Mouse (Mus musculus): ENCODE measurements around the gene Gdap1l1. TPM values are rescaled to one million over a fixed set of nuclear protein-coding genes. Genes with fewer than 3 reads are reported as not detected.
A peak's percentile ranks its signal among the peaks of the same experiment; 100 is the strongest.

Gene Gdap1l1
- polyA plus RNA-seq, 1 experiment: not detected

GRCm38 (mm10) chr2:163417830-163418229 lies 20.4 kb upstream of the Gdap1l1 start:
- no peak for TF ChIP-seq POLR2A (IDR thresholded peaks at IDR 0.05; ENCODE audit: borderline replicate concordance, control insufficient read depth, low read depth, low read length)
- no peak for TF ChIP-seq CTCF (IDR thresholded peaks at IDR 0.05; ENCODE audit: control insufficient read depth, insufficient read depth, low read length)
- H3K27ac ChIP-seq (ENCODE audit: control insufficient read depth, insufficient read depth, low read depth, low read length, poor library complexity): no peak overlapping the region

GRCm38 (mm10) chr2:163418841-163419345 lies 19.4 kb upstream of the Gdap1l1 start:
- under 1% methylated on average over 49 of the region's 50 CpGs for WGBS
- Histone ChIP-seq H3K4me1 (ENCODE audit: control insufficient read depth, insufficient read depth, low read length) (peaks cover 3% of the 10 kb centered on the region; the same call in 1 of the 2 replicates), H3K27ac (ENCODE audit: control insufficient read depth, insufficient read depth, low read depth, low read length, poor library complexity) (peak overlapping the region; percentile 96), H3K4me3 (replicated peaks; ENCODE audit: control insufficient read depth, low read depth, low read length) (peak overlapping the region; percentile 75)
- TF ChIP-seq CTCF (IDR thresholded peaks at IDR 0.05; ENCODE audit: control insufficient read depth, insufficient read depth, low read length) (no peak), POLR2A (IDR thresholded peaks at IDR 0.05; ENCODE audit: borderline replicate concordance, control insufficient read depth, low read depth, low read length) (no peak)

More at GRCm38 (mm10) chr2:163417830-163418229, 20.4 kb upstream of the Gdap1l1 start:
- peak overlapping the region; percentile 49 for H3K4me3 ChIP-seq (replicated peaks; ENCODE audit: control insufficient read depth, low read depth, low read length)
- H3K4me1 ChIP-seq (ENCODE audit: control insufficient read depth, insufficient read depth, low read length): peaks cover 3% of the 10 kb centered on the region; the same call in 1 of the 2 replicates

- under 1% methylated on average over 64 of the region's 71 CpGs for WGBS
- peak overlapping the region; percentile 85 for H3K4me3 ChIP-seq (replicated peaks; ENCODE audit: control insufficient read depth, low read depth, low read length)
Measured at GRCm38 (mm10) chr2:163419346-163420045, 18.8 kb upstream of the Gdap1l1 start.

GRCm38 (mm10) chr2:163420366-163420886 lies 17.9 kb upstream of the Gdap1l1 start:
- 8% methylated on average over 10 of the region's 10 CpGs for WGBS
- H3K4me1 ChIP-seq (ENCODE audit: control insufficient read depth, insufficient read depth, low read length): peaks cover 3% of the 10 kb centered on the region; the same call in 1 of the 2 replicates

More at GRCm38 (mm10) chr2:163419346-163420045, 18.8 kb upstream of the Gdap1l1 start:
- TF ChIP-seq POLR2A (IDR thresholded peaks at IDR 0.05; ENCODE audit: borderline replicate concordance, control insufficient read depth, low read depth, low read length): peak; percentile 74; the same call in 1 of the 2 replicates
- TF ChIP-seq CTCF (IDR thresholded peaks at IDR 0.05; ENCODE audit: control insufficient read depth, insufficient read depth, low read length): peak; percentile 23; the same call in 1 of the 2 replicates
- H3K27ac ChIP-seq (ENCODE audit: control insufficient read depth, insufficient read depth, low read depth, low read length, poor library complexity): peak overlapping the region; percentile 96
- H3K4me1 ChIP-seq (ENCODE audit: control insufficient read depth, insufficient read depth, low read length): peaks cover 3% of the 10 kb centered on the region; the same call in 1 of the 2 replicates

GRCm38 (mm10) chr2:163422895-163423660 lies 15.2 kb upstream of the Gdap1l1 start:
- 21% methylated on average over 9 of the region's 9 CpGs for WGBS
- TF ChIP-seq CTCF (IDR thresholded peaks at IDR 0.05; ENCODE audit: control insufficient read depth, insufficient read depth, low read length) (no peak), POLR2A (IDR thresholded peaks at IDR 0.05; ENCODE audit: borderline replicate concordance, control insufficient read depth, low read depth, low read length) (no peak)
- H3K27ac ChIP-seq (ENCODE audit: control insufficient read depth, insufficient read depth, low read depth, low read length, poor library complexity): no peak overlapping the region

More at GRCm38 (mm10) chr2:163420366-163420886, 17.9 kb upstream of the Gdap1l1 start:
- no peak for TF ChIP-seq CTCF (IDR thresholded peaks at IDR 0.05; ENCODE audit: control insufficient read depth, insufficient read depth, low read length)
- no peak for TF ChIP-seq POLR2A (IDR thresholded peaks at IDR 0.05; ENCODE audit: borderline replicate concordance, control insufficient read depth, low read depth, low read length)
- Histone ChIP-seq H3K4me3 (replicated peaks; ENCODE audit: control insufficient read depth, low read depth, low read length) (peak overlapping the region; percentile 85), H3K27ac (ENCODE audit: control insufficient read depth, insufficient read depth, low read depth, low read length, poor library complexity) (peak overlapping the region; percentile 21; the same call in 1 of the 2 replicates)

GRCm38 (mm10) chr2:163424597-163424996 lies 13.7 kb upstream of the Gdap1l1 start, which contains the start of gene Oser1:
Oser1 (minus strand) TSS chr2:163424697.
- 81% methylated on average over 6 of the region's 6 CpGs for WGBS
- peaks cover 1% of the 10 kb centered on the region; the same call in 1 of the 2 replicates for H3K4me1 ChIP-seq (ENCODE audit: control insufficient read depth, insufficient read depth, low read length)
- H3K27ac ChIP-seq (ENCODE audit: control insufficient read depth, insufficient read depth, low read depth, low read length, poor library complexity): no peak within 1 kb of the TSS

More at GRCm38 (mm10) chr2:163422895-163423660, 15.2 kb upstream of the Gdap1l1 start:
- Histone ChIP-seq H3K4me1 (ENCODE audit: control insufficient read depth, insufficient read depth, low read length) (peaks cover 1% of the 10 kb centered on the region; the same call in 1 of the 2 replicates), H3K4me3 (replicated peaks; ENCODE audit: control insufficient read depth, low read depth, low read length) (no peak overlapping the region)

GRCm38 (mm10) chr2:163428346-163429011 lies 9.8 kb upstream of the Gdap1l1 start:
- H3K4me1 ChIP-seq (ENCODE audit: control insufficient read depth, insufficient read depth, low read length): no peaks in the 10 kb centered on the region
- H3K4me3 ChIP-seq (replicated peaks; ENCODE audit: control insufficient read depth, low read depth, low read length): no peak overlapping the region
- TF ChIP-seq CTCF (IDR thresholded peaks at IDR 0.05; ENCODE audit: control insufficient read depth, insufficient read depth, low read length): no peak
- TF ChIP-seq POLR2A (IDR thresholded peaks at IDR 0.05; ENCODE audit: borderline replicate concordance, control insufficient read depth, low read depth, low read length): no peak
- 51% methylated on average over 4 of the region's 4 CpGs for WGBS
- no peak overlapping the region for H3K27ac ChIP-seq (ENCODE audit: control insufficient read depth, insufficient read depth, low read depth, low read length, poor library complexity)

More at GRCm38 (mm10) chr2:163424597-163424996, 13.7 kb upstream of the Gdap1l1 start, which contains the start of gene Oser1:
- H3K4me3 ChIP-seq (replicated peaks; ENCODE audit: control insufficient read depth, low read depth, low read length): no peak within 1 kb of the TSS
- TF ChIP-seq POLR2A (IDR thresholded peaks at IDR 0.05; ENCODE audit: borderline replicate concordance, control insufficient read depth, low read depth, low read length) (no peak), CTCF (IDR thresholded peaks at IDR 0.05; ENCODE audit: control insufficient read depth, insufficient read depth, low read length) (no peak)
